Mouse (Mus musculus): ENCODE data around the gene Sh3d19. TPM values are rescaled to one million over a fixed set of nuclear protein-coding genes. Genes with fewer than 3 reads are reported as not detected.

Gene Sh3d19
- 1 to 10 TPM in 1 of 2 experiments, under 1 TPM in 1; 1.00 to 1.5 TPM for total RNA-seq (2023)

DNA sequence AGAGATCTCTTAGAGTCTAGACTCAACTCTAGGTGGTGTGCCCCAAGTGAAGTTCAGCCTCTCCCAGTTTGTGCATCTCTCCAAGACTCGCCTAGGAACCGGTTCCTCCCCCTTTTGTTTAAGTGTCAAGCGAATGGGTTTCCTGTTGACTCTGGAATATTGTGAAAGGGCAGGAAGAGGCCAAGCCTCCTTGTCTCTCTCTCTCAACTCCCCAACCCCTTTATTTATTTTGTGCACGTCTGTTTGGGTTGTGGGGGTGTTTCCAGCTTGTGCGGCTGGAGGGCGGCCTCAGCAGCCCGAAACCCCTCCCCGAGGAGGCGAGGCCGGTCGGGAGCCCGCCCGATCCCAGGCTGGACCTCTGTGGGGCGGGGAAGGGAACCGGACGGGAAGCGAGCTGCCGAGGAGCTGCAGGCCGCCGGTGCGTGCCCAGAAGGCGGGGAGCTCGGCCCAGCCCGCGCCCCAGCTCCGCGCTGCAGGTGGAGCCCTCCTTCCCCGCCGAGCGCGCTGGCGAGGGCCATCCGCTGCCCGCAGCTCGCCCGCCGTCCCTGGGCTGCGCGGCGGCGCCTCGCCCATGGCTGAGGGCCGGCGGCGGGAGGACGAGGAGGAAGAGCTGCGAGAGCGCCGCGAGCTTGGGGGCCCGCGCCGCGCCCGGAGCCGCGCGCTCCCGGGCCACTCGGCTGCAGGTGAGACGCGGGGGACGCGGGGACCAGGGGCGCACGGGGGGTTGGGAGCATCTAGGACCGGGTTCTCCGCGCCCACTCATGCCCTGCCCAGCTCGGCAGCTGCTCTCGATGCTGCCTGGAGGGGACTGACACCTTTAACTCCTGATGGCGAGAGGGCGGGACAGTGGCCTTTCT, at the start of gene Sh3d19:
TSS of gene Sh3d19 (plus strand) at position 368 of the 857 bp plus-strand sequence.

GRCm38 (mm10) chr3:86002423-86002822, 31.5 kb downstream of the Sh3d19 start, which contains the start of gene Prss48:
Gene Prss48 (minus strand): TSS chr3:86002491.

GRCm38 (mm10) chr3:86142263-86142933, 171.5 kb downstream of the Sh3d19 start, which contains the start of gene Rps3a1:
Gene Rps3a1 (minus strand): TSS chr3:86142702.

Other genes starting within 250 kb of the Sh3d19 start
- under 1 TPM; 0.26 to 0.29 TPM for gene Fam160a1, start 153.8 kb upstream of the Sh3d19 start, total RNA-seq (2023)
- gene Glt28d2, start 83.6 kb upstream of the Sh3d19 start, total RNA-seq (2023): not detected
- gene Gm37240, start 83.6 kb upstream of the Sh3d19 start, total RNA-seq (2023): not detected
- not detected for gene Prss48, start 31.4 kb downstream of the Sh3d19 start, total RNA-seq (2023)
- 100 to 1,000 TPM; 525 to 590 TPM for gene Rps3a1, start 171.6 kb downstream of the Sh3d19 start, total RNA-seq (2023)